Mouse (Mus musculus): ENCODE data around the gene Sec14l1. TPM values are rescaled to one million over a fixed set of nuclear protein-coding genes. Genes with fewer than 3 reads are reported as not detected.

Gene Sec14l1
- 15.3 TPM for polyA plus RNA-seq (2014; fragmentation: Illumina TruSeq; extraction: RNeasy Lipid Tissue Mini Kit (QIAGEN cat#74804))

DNA sequence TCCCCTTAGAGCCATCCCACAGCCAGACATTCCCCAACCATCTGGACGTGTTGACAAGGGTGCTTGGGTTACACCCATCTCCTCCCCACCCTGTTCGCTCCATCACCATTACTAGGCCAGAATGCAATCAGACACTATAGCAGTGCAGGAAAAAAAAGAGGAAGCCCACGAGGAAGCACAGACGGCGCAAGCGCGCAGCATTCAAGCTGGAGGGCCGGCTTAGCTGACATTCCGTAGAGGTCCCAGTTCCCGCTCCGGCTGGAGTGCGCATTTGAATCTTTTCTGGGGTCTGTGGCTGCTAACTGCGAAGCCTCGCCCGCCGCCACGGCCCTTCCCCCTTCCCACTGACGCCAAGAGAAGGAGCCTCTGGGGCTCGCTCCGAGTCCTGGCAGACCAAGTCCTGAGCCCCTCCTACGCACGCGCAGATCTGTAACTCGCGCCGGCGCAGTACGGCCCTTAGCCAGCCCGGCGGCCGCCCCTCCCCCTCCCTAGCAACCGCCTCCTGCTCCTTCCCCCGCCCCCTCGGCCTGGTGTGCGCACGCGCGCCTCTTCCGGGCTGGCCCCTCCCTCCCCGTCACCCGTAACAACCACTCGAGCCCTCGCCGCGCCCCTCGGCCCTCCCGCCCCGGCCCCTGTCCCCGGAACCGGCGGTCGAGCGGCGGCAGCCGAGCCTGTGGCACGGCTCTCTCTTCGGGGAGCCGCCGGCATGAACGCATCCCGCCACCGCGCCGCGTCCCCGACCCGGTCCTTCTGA, at the start of gene Sec14l1:
Sec14l1 (plus strand) TSS at position 577 of the 754 bp plus-strand sequence.

DNA sequence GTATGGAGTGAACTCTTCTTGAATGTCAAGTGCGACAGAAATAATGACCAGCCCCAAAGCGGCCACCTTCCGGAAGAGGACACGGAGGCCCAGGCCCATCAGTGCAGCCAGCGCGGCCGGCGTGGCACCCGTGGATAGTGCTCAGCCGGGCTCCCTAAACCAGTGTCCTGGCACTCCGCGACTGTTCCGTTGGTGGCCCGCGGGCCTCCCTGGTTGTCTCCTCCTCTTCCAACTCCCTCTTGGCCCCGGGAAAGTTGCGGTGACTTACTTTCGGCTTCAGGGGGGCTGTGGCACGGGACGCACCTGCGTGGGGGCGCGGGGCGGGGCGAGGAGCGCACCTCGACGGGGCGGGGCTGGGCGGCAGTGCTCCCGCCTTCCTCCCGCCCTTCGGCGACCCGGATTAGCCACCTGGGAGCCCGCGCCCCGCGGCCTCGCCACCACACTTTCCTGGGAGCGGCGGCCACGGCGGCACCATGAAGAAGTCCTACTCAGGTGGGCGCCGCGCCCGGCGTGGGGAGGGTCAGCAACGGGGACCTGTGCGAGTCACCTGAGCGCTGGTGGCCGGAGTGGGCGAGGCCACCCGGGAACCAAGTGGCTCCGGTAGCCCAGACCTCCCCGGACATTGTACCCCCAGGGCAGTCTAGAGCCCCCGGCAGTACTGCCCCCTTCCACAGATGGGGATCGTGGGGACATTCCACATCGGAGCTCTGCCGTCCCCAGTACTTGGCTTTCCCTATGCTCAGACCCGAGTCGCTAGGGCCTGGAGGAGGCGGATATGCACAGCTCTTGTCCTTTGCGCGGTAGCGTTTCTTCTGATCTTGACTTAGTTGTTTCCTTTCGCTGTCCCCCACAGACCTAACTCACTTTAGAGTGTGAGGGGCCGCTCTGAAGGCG, 84.6 kb downstream of the Sec14l1 start, which contains the start of gene Sept9:
Sept9 (plus strand) TSS at position 380 of the 894 bp plus-strand sequence.

Other genes starting within 250 kb of the Sec14l1 start
- not detected for gene Mgat5b, start 196.3 kb upstream of the Sec14l1 start, polyA plus RNA-seq (2014; fragmentation: Illumina TruSeq; extraction: RNeasy Lipid Tissue Mini Kit (QIAGEN cat#74804))
- 15.2 TPM for gene Sept9, start 84.5 kb downstream of the Sec14l1 start, polyA plus RNA-seq (2014; fragmentation: Illumina TruSeq; extraction: RNeasy Lipid Tissue Mini Kit (QIAGEN cat#74804))